Mouse (Mus musculus): ENCODE measurements around the gene H2al2b.
"Not testable (repeated sequence)": the region's sequence is repeated elsewhere in the genome, so short reads cannot be mapped to it uniquely, and the experiment has no call there.

H2al2b gene

DNA sequence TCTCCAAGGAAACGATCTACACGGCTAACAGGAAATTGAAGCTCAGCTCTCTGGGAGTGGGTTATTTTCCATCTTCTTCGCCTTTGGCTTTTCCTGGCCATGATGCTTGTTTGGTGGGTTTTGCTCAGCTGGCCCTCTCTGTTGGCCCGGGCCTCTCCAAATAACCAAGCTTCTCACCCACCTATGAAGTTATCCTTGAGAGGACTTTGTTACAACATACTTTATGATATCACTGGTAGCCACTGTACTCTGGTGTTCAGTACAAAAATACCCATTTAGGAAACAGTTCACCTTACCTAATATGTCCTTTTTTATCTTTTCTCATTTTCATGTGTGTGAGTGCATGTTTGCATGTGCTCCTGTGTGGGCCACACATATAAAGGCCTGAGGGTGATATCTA, at the start of gene H2al2b:
Gene H2al2b, minus strand, starts transcription at position 101 of the 400 bp plus-strand sequence.
- DNase-seq (ENCODE audit: low spot score) = not testable (repeated sequence)

All from retina, embryonic 14.5 days (tissue).